Mouse (Mus musculus) embryo, embryonic 10 days (tissue): ENCODE results near the gene Acot2.

ENCODE experiments used
- DNase-seq: peaks from one replicate; pipeline ENCODE4 v3.0.0-alpha.2; 2015; ENCODE audit warnings: low spot score

Gene Acot2

GRCm38 (mm10) chr12:84038241-84038640, 50.6 kb downstream of the Acot2 start, which contains the start of gene Acot4:
TSS of gene Acot4 (plus strand) at chr12:84038379.
- DNase-seq = peak; percentile 46

DNA sequence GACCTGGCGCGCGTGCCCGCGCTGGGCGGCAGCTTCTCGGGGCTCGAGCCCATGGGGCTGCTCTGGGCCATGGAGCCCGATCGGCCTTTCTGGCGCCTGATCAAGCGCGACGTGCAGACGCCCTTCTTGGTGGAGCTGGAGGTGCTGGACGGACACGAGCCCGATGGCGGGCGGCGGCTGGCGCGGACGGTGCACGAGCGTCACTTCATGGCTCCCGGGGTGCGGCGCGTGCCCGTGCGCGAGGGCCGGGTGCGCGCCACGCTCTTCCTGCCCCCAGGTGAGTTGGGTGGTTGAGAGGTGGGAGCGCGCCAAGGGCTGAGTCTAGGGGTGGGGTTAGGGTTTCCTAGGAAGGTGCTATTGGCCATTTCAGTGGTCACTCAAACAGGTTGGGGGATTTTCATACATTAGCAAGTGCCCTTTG, 51.0 kb downstream of the Acot2 start, which contains the start of gene Gm49366:
TSS of gene Gm49366 (plus strand) at position 245 of the 421 bp plus-strand sequence.
- DNase-seq = peak; percentile 25

DNA sequence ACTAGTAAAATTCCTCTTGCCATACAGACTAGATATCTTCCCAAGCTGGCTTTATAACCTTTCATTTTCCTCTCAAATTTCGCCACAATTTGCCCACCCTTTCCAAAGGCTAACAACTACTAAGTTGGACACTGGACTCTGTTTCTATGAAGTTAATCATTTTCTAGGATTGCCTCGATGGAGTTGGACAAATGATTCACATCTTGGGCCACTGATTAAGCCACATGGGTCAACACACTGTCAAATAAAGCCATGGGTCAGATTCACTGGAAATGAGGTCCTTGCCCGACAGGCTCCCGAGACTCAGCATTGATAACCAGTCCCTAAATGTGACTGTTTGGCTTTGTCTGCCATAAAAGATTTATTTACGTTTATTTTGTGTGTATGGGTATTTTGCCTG, 54.6 kb downstream of the Acot2 start:
- no peak for DNase-seq
